Mouse (Mus musculus): ENCODE results near the gene Ctrb1.

GRCm38 (mm10) chr8:111658819-111659423 lies 31.9 kb downstream of the Ctrb1 start:
- TF ChIP-seq POLR2A (IDR thresholded peaks at IDR 0.05; ENCODE audit: insufficient read length, low read depth), result no peak
- TF ChIP-seq MAX (IDR thresholded peaks at IDR 0.05; ENCODE audit: low read depth), result no peak
- no peak for TF ChIP-seq MYOG (IDR thresholded peaks at IDR 0.05; ENCODE audit: control insufficient read depth in 1 of 3, insufficient read depth in 1 of 3, insufficient read length in 2 of 3, low read depth in 2 of 3)
- no peak for TF ChIP-seq SRF (IDR thresholded peaks at IDR 0.05; ENCODE audit: control insufficient read depth, insufficient read length, low read depth)
- no peak for TF ChIP-seq TCF12 (IDR thresholded peaks at IDR 0.05; ENCODE audit: insufficient read depth, poor library complexity, severe bottlenecking)
- no peak for TF ChIP-seq E2F4 (IDR thresholded peaks at IDR 0.05; ENCODE audit: insufficient read depth)
- TF ChIP-seq USF1 (IDR thresholded peaks at IDR 0.05; ENCODE audit: low read depth), result no peak
- no peak for TF ChIP-seq TCF3 (IDR thresholded peaks at IDR 0.05; ENCODE audit: insufficient read length, low read depth)
- no peak for TF ChIP-seq CEBPB (IDR thresholded peaks at IDR 0.05; ENCODE audit: insufficient read depth, poor library complexity, severe bottlenecking)
- no peak for TF ChIP-seq REST (IDR thresholded peaks at IDR 0.05; ENCODE audit: insufficient read depth, insufficient read length)
- TF ChIP-seq POLR2AphosphoS2 (IDR thresholded peaks at IDR 0.05; ENCODE audit: insufficient read length, low read depth), result no peak
